Comparison of ENCODE assay signal across 10 mouse cellular contexts in genomic region chr1:164855700-164856099, GRCm38 (mm10). TPM values are rescaled to one million over a fixed set of nuclear protein-coding genes. Genes with fewer than 3 reads are reported as not detected.
DNase-seq lines count a peak whose midpoint lies in the region; ATAC-seq and TF ChIP-seq lines count a peak whose summit lies in the region.
"Not testable (repeated sequence)": the region's sequence is repeated elsewhere in the genome, so short reads cannot be mapped to it uniquely, and the experiment has no call there.
"Had no signal": no experiment of that assay in that cellular context is flagged by ENCODE, and none has a peak within 500 bp of the region (broad histone marks: within the 10 kb centered on the region; RNA-seq: fewer than 3 reads in every experiment).

No protein-coding gene starts in this region.

- H3K27ac ChIP-seq in gastrocnemius, adult 2 months: peak overlapping the region; percentile 49; the same call in 1 of the 2 replicates
- H3K27ac ChIP-seq in kidney, embryonic 16.5 days (ENCODE audit: low read length); lung, postnatal 0 days (ENCODE audit: low read length); stomach, postnatal 0 days (replicated peaks): not testable (repeated sequence)

- intact Hi-C loops in gastrocnemius, adult 2 months (cut with DNase I): not testable (repeated sequence)
- intact Hi-C loops in heart, postnatal 10 days (cut with DNase I): loop anchor here (5.0 kb wide), 1 partner anchor 42 kb away; no protein-coding TSS in a partner anchor

- H3K4me1 ChIP-seq in kidney, embryonic 16.5 days (ENCODE audit: insufficient read depth, low read length); lung, postnatal 0 days (ENCODE audit: insufficient read depth, low read depth, low read length); stomach, postnatal 0 days (replicated peaks; ENCODE audit: control insufficient read depth, insufficient read depth): not testable (repeated sequence)

- not testable (repeated sequence) for TF ChIP-seq CTCF in gastrocnemius, adult 2 months (IDR thresholded peaks at IDR 0.05); lung, postnatal 0 days (IDR thresholded peaks at IDR 0.05); stomach, postnatal 0 days (IDR thresholded peaks at IDR 0.05; ENCODE audit: low read depth)

- H3K4me3 ChIP-seq in gastrocnemius, adult 2 months; kidney, embryonic 16.5 days (ENCODE audit: low read length); lung, postnatal 0 days (ENCODE audit: low read depth, low read length); stomach, postnatal 0 days (ENCODE audit: low read depth, low read length): not testable (repeated sequence)

- not testable (repeated sequence) for H3K9ac ChIP-seq in kidney, embryonic 16.5 days (replicated peaks; ENCODE audit: low read length); lung, postnatal 0 days (replicated peaks; ENCODE audit: low read depth); stomach, postnatal 0 days (ENCODE audit: low read length)

- peak; percentile 42; the same call in 1 of the 2 replicates for ATAC-seq in kidney, embryonic 16.5 days (ENCODE audit: low FRiP score, low TSS enrichment)
- not testable (repeated sequence) for ATAC-seq in lung, postnatal 0 days; stomach, postnatal 0 days (ENCODE audit: low FRiP score, low TSS enrichment)

- H3K27me3 ChIP-seq in kidney, embryonic 16.5 days (ENCODE audit: insufficient read depth, low read length); lung, postnatal 0 days (replicated peaks; ENCODE audit: insufficient read depth, low read length); stomach, postnatal 0 days (ENCODE audit: control insufficient read depth, insufficient read depth, low read length): not testable (repeated sequence)

- H3K9me3 ChIP-seq in kidney, embryonic 16.5 days (ENCODE audit: low read length); lung, postnatal 0 days (ENCODE audit: low read length); stomach, postnatal 0 days (ENCODE audit: control insufficient read depth, low read length): not testable (repeated sequence)

- TF ChIP-seq EP300 in lung, postnatal 0 days (IDR thresholded peaks at IDR 0.05); stomach, postnatal 0 days (optimal IDR thresholded peaks at IDR 0.05): not testable (repeated sequence)

- DNase-seq in 416B (ENCODE audit: low read depth): peak; percentile 36
- DNase-seq in adrenal gland, postnatal 14 days: peak; percentile 71
- DNase-seq in cerebellum, adult 8-10 months: peak; percentile 56
- peak; percentile 81 for DNase-seq in gastrocnemius, adult 2 months
- peak; percentile 64 to 69 for DNase-seq in heart, postnatal 10 days
- peak; percentile 16 for DNase-seq in lung, postnatal 0 days (ENCODE audit: low spot score)
- peak; percentile 27 for DNase-seq in stomach, postnatal 0 days (ENCODE audit: low spot score)

- WGBS in kidney, embryonic 16.5 days: 30% methylated on average over 2 of the region's 2 CpGs
- 35% methylated on average over 2 of the region's 2 CpGs for WGBS in lung, postnatal 0 days
- 32% methylated on average over 2 of the region's 2 CpGs for WGBS in stomach, postnatal 0 days

- H3K4me2 ChIP-seq in kidney, embryonic 16.5 days (replicated peaks; ENCODE audit: low read depth, low read length); lung, postnatal 0 days (replicated peaks; ENCODE audit: low read depth, low read length); stomach, postnatal 0 days (replicated peaks; ENCODE audit: low read depth): not testable (repeated sequence)

- not testable (repeated sequence) for H3K36me3 ChIP-seq in kidney, embryonic 16.5 days (ENCODE audit: insufficient read depth, low read length); lung, postnatal 0 days (ENCODE audit: insufficient read depth, low read length); stomach, postnatal 0 days (ENCODE audit: control insufficient read depth, insufficient read depth, low read length)

RNA-seq across cellular contexts. Expression of gene Dpt, which starts 59.3 kb away (rescaled TPM):
- total RNA-seq in adrenal gland, postnatal 14 days (2021): 44.2 and 46.1 TPM in 2 replicates
- 10 to 100 TPM; 42.5 to 58.4 TPM for total RNA-seq in gastrocnemius, adult 2 months (2021)
- total RNA-seq in heart, postnatal 10 days (2021): 100 to 1,000 TPM; 229 to 246 TPM
- 3.5 and 6.0 TPM in 2 replicates for polyA plus RNA-seq in kidney, embryonic 16.5 days (2015; fragmentation: Nextera tagmentation; extraction: Ambion mirVana)
- polyA plus RNA-seq in lung, postnatal 0 days (2015; fragmentation: Nextera tagmentation; extraction: Ambion mirVana): 84.8 and 99.3 TPM in 2 replicates
- 35.6 and 53.9 TPM in 2 replicates for polyA plus RNA-seq in stomach, postnatal 0 days (2015; fragmentation: Nextera tagmentation; extraction: Ambion mirVana)
- polyA plus RNA-seq: forebrain, embryonic 16.5 days; midbrain, embryonic 14.5 days had no signal

Comparison
In these comparisons a context has a peak if more than half of its experiments do, and no peak if none do; other contexts are left out.
1. DNase-seq: peak in every context shown above with its lines; median percentile 81 in gastrocnemius, adult 2 months; 71 in adrenal gland, postnatal 14 days; 66 in heart, postnatal 10 days; 56 in cerebellum, adult 8-10 months; 36 in 416B; 27 in stomach, postnatal 0 days; 16 in lung, postnatal 0 days.